Mouse (Mus musculus): Measurements from ENCODE around the gene Nfix.

Gene Nfix
- long read RNA-seq, experiment 1, partial matches to known transcripts = 7 of 10 reads
- long read RNA-seq, experiment 1, other reads (novel, unspliced or antisense) = 3 of 10 reads
- long read RNA-seq, experiment 2, partial matches to known transcripts = 27 of 40 reads
- long read RNA-seq, experiment 2, other reads (novel, unspliced or antisense) = 11 of 40 reads

DNA sequence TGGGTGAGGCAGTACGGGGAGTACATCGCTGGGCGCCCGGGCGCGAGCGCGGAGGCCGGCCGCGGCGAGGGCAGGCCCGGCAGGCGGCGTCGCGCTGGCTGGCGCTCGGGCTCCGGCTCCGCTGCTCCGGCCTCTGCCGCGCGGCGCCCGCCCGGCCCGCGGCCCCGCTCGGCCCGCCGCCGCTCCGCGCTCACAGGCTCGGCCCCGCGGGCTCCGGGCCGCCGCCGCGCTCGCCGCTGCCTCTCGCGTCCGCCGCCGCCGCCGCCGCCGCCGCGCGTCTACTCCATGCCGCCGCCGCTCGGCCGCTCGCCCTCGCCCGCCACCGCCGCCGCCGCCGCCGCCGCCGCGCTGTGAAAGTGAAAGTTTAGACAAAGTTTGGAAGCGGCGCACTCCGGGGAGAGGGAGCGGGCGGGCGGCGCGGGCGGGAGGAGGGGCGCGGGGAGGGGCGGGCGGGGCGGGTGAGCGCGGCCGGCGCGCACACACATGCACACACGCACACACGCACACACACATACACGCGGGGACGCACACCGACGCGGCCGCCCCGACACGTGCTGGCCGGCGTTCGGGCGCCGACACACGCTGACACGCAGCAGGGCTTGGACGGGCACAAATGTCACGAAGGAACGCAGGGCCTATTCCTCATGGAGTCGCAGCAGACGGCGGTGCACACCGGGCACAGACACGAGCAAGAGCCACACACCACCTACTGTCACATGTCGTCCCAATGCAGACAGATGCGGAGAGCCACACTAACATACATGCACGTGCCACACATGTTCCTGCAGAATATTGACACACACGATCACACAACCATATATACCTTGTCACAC, at the start of gene Nfix:
Gene Nfix (minus strand): TSS at position 346 of the 833 bp plus-strand sequence.
- intact Hi-C loops (cut with DNase I) = no loop called here

DNA sequence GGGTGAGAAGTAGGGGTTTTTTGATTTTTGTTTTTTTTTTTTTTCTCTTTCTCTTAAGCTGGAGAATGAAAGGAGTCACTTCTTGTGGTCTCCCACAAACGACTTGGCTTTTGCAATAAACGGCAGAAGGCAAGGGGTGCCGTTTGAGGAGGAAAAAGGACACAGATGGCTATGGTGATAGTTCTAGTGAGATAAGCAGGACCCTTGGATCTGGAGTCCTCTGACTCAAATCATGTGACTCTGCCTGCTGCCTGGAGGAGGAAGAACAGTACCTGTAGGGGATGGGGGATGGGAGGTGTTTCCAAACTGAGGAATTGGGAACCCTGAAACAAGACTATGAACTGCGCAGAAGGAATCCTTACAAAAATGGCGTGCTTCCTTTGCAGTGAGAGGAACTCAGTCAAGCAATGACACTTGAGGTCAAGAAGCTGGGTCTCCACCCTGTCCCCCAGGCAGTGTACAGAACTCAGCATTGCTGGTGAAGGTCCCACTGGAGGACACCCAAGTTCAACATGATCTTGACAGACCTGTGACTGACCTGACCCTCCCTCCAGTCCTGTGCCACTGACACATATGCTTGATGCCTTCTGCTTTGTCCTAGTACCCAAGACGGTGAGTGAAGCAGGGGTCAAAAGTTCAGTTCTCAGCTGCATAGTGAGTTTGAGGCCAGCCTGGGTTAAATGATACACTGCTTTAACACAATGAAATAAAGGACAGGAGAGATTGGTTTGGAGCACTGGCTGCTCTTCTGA, 47.7 kb upstream of the Nfix start:
- intact Hi-C loops (cut with DNase I) = no loop called here

DNA sequence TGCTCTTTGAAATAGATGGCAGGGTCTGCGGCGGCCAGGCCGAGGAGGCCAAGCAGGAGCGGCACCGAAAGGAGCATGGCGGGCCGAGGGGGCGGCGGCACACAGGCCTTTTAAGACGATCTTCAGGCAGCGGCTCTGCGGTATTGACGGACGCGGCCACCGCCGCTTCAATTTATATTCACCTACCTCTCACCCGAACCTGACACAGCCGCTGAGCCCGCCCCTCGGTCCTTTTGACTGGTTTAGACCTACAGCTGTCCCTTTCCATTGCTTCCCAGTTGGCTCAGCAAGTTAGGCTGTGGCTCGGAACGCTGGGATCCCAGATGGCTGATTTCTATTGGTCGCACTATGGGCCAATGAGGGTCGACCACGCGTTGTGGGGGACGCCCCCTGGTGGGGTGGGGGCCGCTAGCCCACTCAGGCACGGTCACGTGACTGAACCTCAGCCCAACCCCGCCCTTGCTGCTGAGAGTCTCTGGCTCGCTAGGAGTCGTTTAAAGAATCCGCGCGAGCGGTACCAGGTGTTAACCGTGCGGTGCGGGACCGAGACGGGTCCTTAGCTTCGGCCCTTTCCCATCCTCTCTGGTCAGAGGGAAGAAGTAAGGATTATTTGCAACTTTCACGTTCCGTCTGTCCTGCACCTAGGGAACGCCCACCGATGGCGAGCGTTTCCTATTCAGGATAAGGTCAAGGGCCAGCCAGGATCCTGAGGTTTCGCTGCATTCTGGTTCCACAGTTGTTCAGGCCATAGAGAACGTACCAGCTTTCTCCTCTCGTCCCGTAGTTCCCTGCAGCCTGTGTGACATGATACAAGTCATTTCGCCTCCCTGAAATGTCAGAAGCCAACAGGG, 46.8 kb upstream of the Nfix start, which contains the start of gene Calr:
Gene Calr (minus strand): TSS at position 213 of the 851 bp plus-strand sequence.
- intact Hi-C loops (cut with DNase I) = no loop called here

GRCm38 (mm10) chr8:84846094-84846721, 46.1 kb upstream of the Nfix start:
- intact Hi-C loops (cut with DNase I) = no loop called here

DNA sequence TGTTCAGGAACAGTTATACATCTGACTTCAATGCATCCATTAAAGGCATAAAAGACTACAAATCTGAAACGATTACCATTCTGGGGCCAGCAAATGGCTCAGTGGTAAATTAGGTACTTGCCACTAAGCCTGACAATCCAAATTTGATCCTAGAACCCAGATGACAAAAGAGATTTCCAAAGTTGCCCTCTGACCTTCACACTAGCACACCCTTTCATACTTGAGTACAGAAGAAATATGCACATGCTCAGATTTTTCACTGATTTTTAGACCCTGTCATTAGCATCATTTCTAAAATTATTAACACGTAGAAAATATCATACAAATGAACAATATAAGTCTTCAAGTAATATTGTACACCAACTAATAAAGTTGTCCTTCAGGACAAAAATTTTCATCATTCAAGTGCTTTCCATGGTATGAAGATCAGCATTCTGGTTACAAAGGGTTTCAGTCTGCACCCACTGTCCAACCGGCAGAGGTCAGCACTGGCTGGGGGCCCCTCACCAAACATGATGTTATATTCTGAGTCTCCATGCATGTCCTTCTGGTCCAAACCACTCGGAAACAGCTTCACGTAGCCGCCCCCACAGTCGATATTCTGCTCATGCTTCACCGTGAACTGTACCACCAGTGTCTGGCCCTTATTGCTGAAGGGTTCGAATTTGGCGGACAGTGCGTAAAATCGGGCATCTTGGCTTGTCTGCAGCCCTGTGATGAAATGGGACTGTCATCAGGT, 45.4 kb upstream of the Nfix start:
- intact Hi-C loops (cut with DNase I) = no loop called here

GRCm38 (mm10) chr8:84844397-84845070, 44.4 kb upstream of the Nfix start:
- intact Hi-C loops (cut with DNase I) = no loop called here

- intact Hi-C loops (cut with DNase I) = no loop called here
Observed at GRCm38 (mm10) chr8:84841514-84841913, 41.4 kb upstream of the Nfix start.

GRCm38 (mm10) chr8:84840248-84840999, 40.3 kb upstream of the Nfix start, which contains the start of gene Rad23a:
Gene Rad23a (minus strand): TSS chr8:84840665.
- intact Hi-C loops (cut with DNase I) = no loop called here

- intact Hi-C loops (cut with DNase I) = no loop called here
Observed at GRCm38 (mm10) chr8:84839875-84840247, 39.7 kb upstream of the Nfix start.

DNA sequence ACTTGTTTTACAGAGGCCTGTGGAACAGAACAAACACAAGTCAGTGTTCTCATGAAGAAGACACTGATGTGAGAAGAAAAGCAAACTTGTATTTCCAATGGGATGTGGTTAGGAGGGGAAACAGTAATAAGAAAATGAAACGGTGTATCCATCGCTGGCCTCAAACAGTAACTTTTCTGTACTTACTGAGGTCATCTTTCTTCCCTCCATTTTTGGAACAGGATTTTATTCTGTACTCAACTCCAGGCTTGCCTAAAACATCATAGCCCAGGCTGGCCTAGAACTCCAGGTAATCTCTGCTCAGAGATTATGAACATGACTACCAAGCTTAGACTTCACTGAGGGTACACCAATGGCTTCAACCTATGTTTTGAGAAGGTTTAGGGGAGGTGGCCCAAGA, 39.3 kb upstream of the Nfix start:
- intact Hi-C loops (cut with DNase I) = no loop called here

- intact Hi-C loops (cut with DNase I) = no loop called here
Observed at GRCm38 (mm10) chr8:84838513-84838912, 38.4 kb upstream of the Nfix start.

DNA sequence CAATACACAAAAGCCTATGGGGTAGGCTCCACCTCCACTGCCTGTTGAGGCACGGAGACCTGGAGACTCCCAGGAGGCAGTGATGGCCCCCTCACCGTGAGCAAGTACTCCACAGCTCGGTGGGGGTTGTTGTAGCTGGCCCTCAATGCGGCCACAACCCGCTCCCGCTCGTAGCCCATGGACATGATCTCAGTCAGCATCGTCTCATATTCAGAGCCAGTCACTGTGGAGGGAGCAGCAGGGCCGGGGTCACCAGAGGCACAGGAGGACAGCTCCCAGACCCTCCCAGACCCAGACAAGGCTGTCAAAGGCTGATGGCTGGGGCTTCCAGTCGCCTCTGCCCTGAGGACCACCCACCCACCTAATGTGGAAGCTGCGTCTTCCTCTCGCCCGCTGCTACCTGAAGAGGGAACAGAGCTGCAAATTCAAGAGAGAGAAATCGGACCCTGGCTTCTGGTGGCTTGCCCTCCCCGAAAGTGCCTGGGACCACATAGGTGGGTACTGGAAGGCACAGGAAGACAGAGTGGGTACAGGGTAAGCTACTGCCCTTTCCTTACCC, 37.8 kb upstream of the Nfix start:
- intact Hi-C loops (cut with DNase I) = no loop called here

DNA sequence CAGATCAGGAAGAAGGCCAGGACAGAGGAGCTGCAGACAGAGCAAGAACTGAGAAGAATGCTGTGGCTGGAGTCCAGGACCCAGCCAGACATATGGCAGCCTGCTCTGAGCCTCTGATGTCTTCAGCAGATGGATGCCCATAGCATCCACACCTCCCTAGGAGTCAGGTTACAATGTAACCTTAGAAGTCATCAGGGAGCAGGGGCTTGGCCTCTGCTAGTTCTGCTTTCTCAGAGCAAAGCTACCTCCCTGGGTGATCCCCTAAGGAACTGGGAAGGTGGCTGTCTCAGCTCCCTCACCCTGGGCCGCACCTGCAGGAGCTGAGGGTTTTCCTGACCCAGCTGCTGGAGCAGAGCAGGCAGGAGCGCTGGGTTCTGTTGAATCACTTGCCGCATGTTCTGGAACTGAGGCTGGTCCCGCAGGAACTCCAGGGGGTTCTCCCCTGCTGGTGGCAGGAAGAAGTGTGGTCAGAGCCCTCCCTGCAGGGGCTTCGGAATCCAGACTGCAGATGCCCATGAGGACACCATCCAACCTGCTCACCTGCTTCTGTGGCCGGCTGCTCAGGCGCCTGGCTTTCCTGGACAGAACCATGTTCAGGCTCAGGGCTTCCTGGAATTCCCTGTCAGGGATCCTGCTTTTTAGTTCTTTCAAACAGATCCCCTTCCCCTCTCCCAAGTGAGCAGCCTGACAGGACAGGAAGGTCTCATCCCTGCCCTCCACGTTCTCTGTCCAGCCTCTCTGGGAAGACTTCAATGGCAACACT, 37.2 kb upstream of the Nfix start:
- intact Hi-C loops (cut with DNase I) = no loop called here

- intact Hi-C loops (cut with DNase I) = no loop called here
Observed at GRCm38 (mm10) chr8:84834866-84835855, 35.0 kb upstream of the Nfix start.

- intact Hi-C loops (cut with DNase I) = no loop called here
Observed at GRCm38 (mm10) chr8:84834002-84834865, 34.1 kb upstream of the Nfix start.

Data from adrenal gland (tissue).